Mouse (Mus musculus) thymus, adult 2 months (tissue): ENCODE results near the gene Prkacb. TPM values are rescaled to one million over a fixed set of nuclear protein-coding genes. Genes with fewer than 3 reads are reported as not detected.

Experiments used
- DNase-seq: peaks from one replicate; pipeline ENCODE4 v3.0.0; 2021
- H3K27ac ChIP-seq: fragments of 200-500 bp; 2 replicates; pipeline ENCODE4 v1.5.1; 2012; ENCODE audit warnings: low read length, control low read depth; ENCODE audit not compliant: control insufficient read depth, insufficient read depth
- H3K27me3 ChIP-seq: fragments of 200-500 bp; 2 replicates; pipeline ENCODE4 v1.6.1; 2012; ENCODE audit warnings: mild to moderate bottlenecking, low read length, moderate library complexity, mixed read lengths; ENCODE audit not compliant: control insufficient read depth, insufficient read depth
- H3K36me3 ChIP-seq: fragments of 200-500 bp; 2 replicates; pipeline ENCODE4 v1.6.1; 2012; ENCODE audit warnings: mild to moderate bottlenecking, low read length, moderate library complexity; ENCODE audit not compliant: control insufficient read depth, insufficient read depth
- H3K4me1 ChIP-seq: fragments of 200-500 bp; replicated peaks from 2 replicates; pipeline ENCODE4 v1.6.1; 2012; ENCODE audit warnings: low read length; ENCODE audit not compliant: control insufficient read depth, insufficient read depth
- H3K4me3 ChIP-seq: fragments of 200-500 bp; 2 replicates; pipeline ENCODE4 v1.5.1; 2012; ENCODE audit warnings: mild to moderate bottlenecking, low read length, control low read depth, moderate library complexity; ENCODE audit not compliant: control insufficient read depth, insufficient read depth
- CTCF ChIP-seq: fragments of 200-500 bp; IDR thresholded peaks from 2 replicates; pipeline ENCODE4 v1.5.1; 2012; ENCODE audit warnings: mild to moderate bottlenecking, control low read depth, low read length, moderate library complexity, borderline replicate concordance; ENCODE audit not compliant: control insufficient read depth, poor library complexity, insufficient read depth; ENCODE audit errors: extremely low read depth
- POLR2A ChIP-seq: fragments of 200-500 bp; IDR thresholded peaks from 2 replicates; pipeline ENCODE4 v1.6.1; 2012; ENCODE audit warnings: mild to moderate bottlenecking, low read length, control low read depth, moderate library complexity; ENCODE audit not compliant: control insufficient read depth, poor library complexity, insufficient read depth; ENCODE audit errors: extremely low read depth
- WGBS: fragments of 180-500 bp; shearing (Covaris S2); methylation state at CpG from one replicate; pipeline ENCODE4 v1.1.7; 2018; 5-methylcytosine and 5-hydroxymethylcytosine counted together
- polyA plus RNA-seq: library from polyadenylated mRNA; depleted of rRNA; stranded (reverse); fragments of >200 nt; gene quantifications from 2 replicates; pipeline ENCODE4 v1.2.3, GENCODE M21; 2012

Prkacb gene
- polyA plus RNA-seq, 1 experiment = 46.1 TPM

GRCm38 (mm10) chr3:146793554-146794257, 19.1 kb downstream of the Prkacb start:
- Histone ChIP-seq H3K4me3 (no peak overlapping the region), H3K36me3 (no peaks in the 10 kb centered on the region), H3K27me3 (no peaks in the 10 kb centered on the region), H3K4me1 (no peaks in the 10 kb centered on the region), H3K27ac (no peak overlapping the region)
- 92% methylated on average over 12 of the region's 12 CpGs for WGBS
- TF ChIP-seq CTCF = no peak
- TF ChIP-seq POLR2A = no peak
- DNase-seq = no peak

GRCm38 (mm10) chr3:146792144-146792748, 20.5 kb downstream of the Prkacb start:
- no peak overlapping the region for H3K27ac ChIP-seq
- H3K4me3 ChIP-seq = no peak overlapping the region
- H3K36me3 ChIP-seq = no peaks in the 10 kb centered on the region
- DNase-seq = no peak
- 77% methylated on average over 3 of the region's 3 CpGs for WGBS
- TF ChIP-seq CTCF (no peak), POLR2A (no peak)
- no peaks in the 10 kb centered on the region for H3K27me3 ChIP-seq
- H3K4me1 ChIP-seq = no peaks in the 10 kb centered on the region

GRCm38 (mm10) chr3:146784233-146784632, 28.6 kb downstream of the Prkacb start:
- no peaks in the 10 kb centered on the region for H3K36me3 ChIP-seq
- no peak overlapping the region for H3K27ac ChIP-seq
- WGBS = 64% methylated on average over 3 of the region's 3 CpGs
- H3K27me3 ChIP-seq = no peaks in the 10 kb centered on the region
- H3K4me3 ChIP-seq = no peak overlapping the region
- TF ChIP-seq POLR2A (no peak), CTCF (no peak)
- DNase-seq = no peak
- 0 out of 2 replicates have a peak, but pooled peaks cover 3% of the 10 kb centered on the region for H3K4me1 ChIP-seq

- 51% methylated on average over 7 of the region's 7 CpGs for WGBS
- Histone ChIP-seq H3K27ac (no peak overlapping the region), H3K27me3 (no peaks in the 10 kb centered on the region), H3K36me3 (no peaks in the 10 kb centered on the region), H3K4me1 (0 out of 2 replicates have a peak, but pooled peaks cover 3% of the 10 kb centered on the region), H3K4me3 (no peak overlapping the region)
- DNase-seq = peak; percentile 13
- TF ChIP-seq CTCF = no peak
- no peak for TF ChIP-seq POLR2A
Observed at GRCm38 (mm10) chr3:146783645-146784225, 29.1 kb downstream of the Prkacb start.

- Histone ChIP-seq H3K4me1 (0 out of 2 replicates have a peak, but pooled peaks cover 3% of the 10 kb centered on the region), H3K36me3 (no peaks in the 10 kb centered on the region), H3K27me3 (no peaks in the 10 kb centered on the region), H3K4me3 (no peak overlapping the region), H3K27ac (no peak overlapping the region)
- no peak for DNase-seq
- WGBS = 78% methylated on average over 6 of the region's 6 CpGs
- TF ChIP-seq POLR2A = no peak
- no peak for TF ChIP-seq CTCF
Observed at GRCm38 (mm10) chr3:146782548-146782947, 30.2 kb downstream of the Prkacb start.

GRCm38 (mm10) chr3:146781131-146781530, 31.7 kb downstream of the Prkacb start:
- no peaks in the 10 kb centered on the region for H3K27me3 ChIP-seq
- under 1% methylated on average over 11 of the region's 11 CpGs for WGBS
- H3K36me3 ChIP-seq = no peaks in the 10 kb centered on the region
- TF ChIP-seq CTCF (no peak), POLR2A (peak; percentile 38; the same call in 1 of the 2 replicates)
- peak overlapping the region; percentile 93 for H3K27ac ChIP-seq
- 0 out of 2 replicates have a peak, but pooled peaks cover 3% of the 10 kb centered on the region for H3K4me1 ChIP-seq
- peak; percentile 52 for DNase-seq
- H3K4me3 ChIP-seq = peak overlapping the region; percentile 95
